Mouse (Mus musculus) erythroblast, embryonic 14.5 days (primary cell): ENCODE results near the gene Akr1b8. TPM values are rescaled to one million over a fixed set of nuclear protein-coding genes. Genes with fewer than 3 reads are reported as not detected.

Experiments used
- H3K27me3 ChIP-seq: 2 replicates; pipeline ENCODE4 v1.6.1; 2012; ENCODE audit warnings: inconsistent platforms; ENCODE audit not compliant: control insufficient read depth
- H3K36me3 ChIP-seq: 2 replicates; pipeline ENCODE4 v1.6.1; 2012; ENCODE audit warnings: mild to moderate bottlenecking, inconsistent platforms; ENCODE audit not compliant: control insufficient read depth
- H3K4me1 ChIP-seq: 2 replicates; pipeline ENCODE4 v1.6.1; 2012; ENCODE audit warnings: inconsistent platforms; ENCODE audit not compliant: control insufficient read depth
- H3K4me3 ChIP-seq: replicated peaks from 2 replicates; pipeline ENCODE3; 2012; ENCODE audit warnings: moderate library complexity, mild to moderate bottlenecking, inconsistent platforms
- H3K9me3 ChIP-seq: 2 replicates; pipeline ENCODE4 v1.6.1; 2012; ENCODE audit warnings: low read length, inconsistent platforms, mixed read lengths; ENCODE audit not compliant: control insufficient read depth
- GATA1 ChIP-seq: IDR thresholded peaks from 2 replicates; pipeline ENCODE4 v1.6.1; 2012; ENCODE audit warnings: low read length, inconsistent platforms, mixed read lengths
- TAL1 ChIP-seq: IDR thresholded peaks from 3 replicates; pipeline ENCODE4 v1.6.1; 2012; ENCODE audit warnings: low read length, inconsistent platforms, mixed read lengths
- polyA plus RNA-seq: library from polyadenylated mRNA; stranded (reverse); fragments of >175 nt; gene quantifications from 2 replicates; pipeline ENCODE4 v1.2.3, GENCODE M21; 2012

The Akr1b8 gene
- not detected in 2 replicates for polyA plus RNA-seq

DNA sequence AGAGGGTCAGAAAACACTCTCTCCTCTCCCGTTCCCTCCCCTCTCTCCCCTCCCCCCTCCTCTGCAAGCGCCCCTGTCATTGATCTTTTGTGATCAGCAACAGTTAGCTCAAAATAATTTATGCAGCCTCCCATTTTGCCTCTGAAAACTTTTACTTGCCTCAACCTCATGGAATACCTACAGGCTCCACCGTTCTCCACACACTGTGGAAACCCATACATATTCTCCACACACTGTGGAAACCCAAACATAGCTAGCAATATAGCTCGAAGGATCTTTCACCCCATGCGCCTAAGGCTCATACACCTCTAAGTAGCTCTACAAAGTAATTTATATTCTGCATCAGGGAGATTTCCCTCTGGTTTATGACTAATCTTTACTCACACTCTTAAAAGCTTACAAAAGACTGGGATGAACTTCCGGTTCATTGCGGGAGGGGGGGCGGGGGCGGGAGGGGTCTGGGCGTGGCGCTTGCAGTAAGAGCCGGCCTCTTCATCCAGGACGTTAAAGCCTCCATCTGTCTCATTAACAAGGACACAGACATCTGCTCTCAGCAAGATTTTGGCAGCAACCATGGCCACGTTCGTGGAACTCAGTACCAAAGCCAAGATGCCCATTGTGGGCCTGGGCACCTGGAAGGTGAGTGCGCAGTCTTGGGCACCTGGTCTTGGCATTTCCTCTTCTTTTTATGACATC is at the start of gene Akr1b8:
Akr1b8 (plus strand) TSS at position 462 of the 696 bp plus-strand sequence.
- H3K9me3 ChIP-seq: no peaks in the 10 kb centered on the region
- H3K36me3 ChIP-seq: no peaks in the 10 kb centered on the region
- H3K4me3 ChIP-seq: no peak within 1 kb of the TSS
- peaks cover 1% of the 10 kb centered on the region; the same call in 1 of the 2 replicates for H3K4me1 ChIP-seq
- no peak for TF ChIP-seq TAL1
- TF ChIP-seq GATA1: no peak
- peaks cover 3% of the 10 kb centered on the region; the same call in 1 of the 2 replicates for H3K27me3 ChIP-seq

DNA sequence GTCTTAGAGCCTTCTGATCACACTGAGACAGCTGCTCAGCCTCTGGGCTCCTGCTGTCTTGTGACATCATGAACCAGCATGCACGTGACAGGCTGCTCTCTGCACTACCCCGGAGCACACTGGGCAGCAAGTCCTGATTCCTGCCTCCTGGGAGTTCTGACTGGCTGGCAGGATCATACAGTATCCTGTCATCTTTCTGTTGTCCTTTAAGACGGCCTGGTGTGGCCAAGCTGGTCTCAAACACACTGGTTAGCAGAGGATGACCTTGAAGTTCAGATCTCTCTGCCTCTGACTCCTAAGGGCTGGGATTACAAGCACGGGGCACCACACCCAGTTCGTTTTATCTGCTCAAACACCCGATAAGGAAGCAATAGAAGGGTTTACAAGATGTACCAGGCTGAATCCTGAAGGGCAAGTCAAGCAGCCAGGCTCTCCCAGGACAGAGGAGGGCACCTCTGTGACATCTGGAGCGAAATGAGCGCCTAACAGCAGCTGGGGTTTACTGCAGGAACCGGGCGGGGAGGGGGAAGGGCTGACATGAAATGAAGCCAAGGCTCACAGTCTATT is 49.2 kb upstream of the Akr1b8 start:
- TF ChIP-seq GATA1 (no peak), TAL1 (no peak)
- Histone ChIP-seq H3K4me3 (no peak overlapping the region), H3K9me3 (no peaks in the 10 kb centered on the region; the same call in 1 of the 2 replicates), H3K4me1 (no peaks in the 10 kb centered on the region; the same call in 1 of the 2 replicates), H3K27me3 (no peaks in the 10 kb centered on the region), H3K36me3 (peaks cover 8% of the 10 kb centered on the region)

DNA sequence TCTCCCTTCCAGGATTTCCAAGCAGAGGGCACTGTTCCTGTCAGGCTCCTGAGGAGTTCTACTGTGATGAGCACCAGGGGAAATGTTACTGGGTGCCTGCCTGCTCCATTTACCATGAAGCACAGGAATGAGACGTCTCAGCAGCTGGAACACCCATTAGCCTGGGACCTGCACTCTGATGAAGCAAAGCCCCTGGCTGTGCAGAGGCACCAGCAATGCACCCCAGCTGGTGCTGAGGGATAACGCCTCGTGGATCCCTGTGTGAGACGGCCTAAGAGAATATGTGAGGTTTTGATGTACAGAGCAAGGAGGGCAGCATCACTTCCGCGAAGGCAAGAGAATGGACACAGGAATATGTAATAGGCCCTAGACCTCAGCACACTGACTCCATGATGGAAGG is 47.1 kb upstream of the Akr1b8 start:
- H3K4me1 ChIP-seq: no peaks in the 10 kb centered on the region; the same call in 1 of the 2 replicates
- peaks cover 10% of the 10 kb centered on the region for H3K36me3 ChIP-seq
- TF ChIP-seq GATA1 (no peak), TAL1 (no peak)
- H3K27me3 ChIP-seq: no peaks in the 10 kb centered on the region
- H3K9me3 ChIP-seq: no peaks in the 10 kb centered on the region
- no peak overlapping the region for H3K4me3 ChIP-seq

DNA sequence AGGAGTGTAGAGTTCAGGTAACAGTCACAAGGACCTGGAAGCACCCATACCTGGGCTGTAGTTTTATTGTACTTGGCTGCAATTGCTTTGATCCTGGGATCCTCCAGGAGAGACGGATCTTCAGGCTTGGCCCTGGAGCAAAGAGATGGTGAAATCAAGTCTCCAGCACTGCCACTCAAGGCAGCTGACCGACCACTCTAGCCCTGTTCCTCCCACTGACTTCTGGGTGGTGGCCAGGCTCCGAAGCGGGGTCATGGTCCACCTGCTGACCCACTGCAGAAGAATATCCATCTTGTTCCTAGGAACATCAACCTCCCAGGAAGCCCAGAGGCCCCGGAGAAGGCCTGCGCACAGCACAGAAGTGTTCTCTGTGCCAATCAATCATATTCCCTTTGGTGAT is 44.4 kb upstream of the Akr1b8 start:
- H3K9me3 ChIP-seq: no peaks in the 10 kb centered on the region
- H3K36me3 ChIP-seq: peaks cover 10% of the 10 kb centered on the region
- H3K4me1 ChIP-seq: no peaks in the 10 kb centered on the region; the same call in 1 of the 2 replicates
- TF ChIP-seq GATA1 (no peak), TAL1 (no peak)
- no peak overlapping the region for H3K4me3 ChIP-seq
- H3K27me3 ChIP-seq: no peaks in the 10 kb centered on the region

DNA sequence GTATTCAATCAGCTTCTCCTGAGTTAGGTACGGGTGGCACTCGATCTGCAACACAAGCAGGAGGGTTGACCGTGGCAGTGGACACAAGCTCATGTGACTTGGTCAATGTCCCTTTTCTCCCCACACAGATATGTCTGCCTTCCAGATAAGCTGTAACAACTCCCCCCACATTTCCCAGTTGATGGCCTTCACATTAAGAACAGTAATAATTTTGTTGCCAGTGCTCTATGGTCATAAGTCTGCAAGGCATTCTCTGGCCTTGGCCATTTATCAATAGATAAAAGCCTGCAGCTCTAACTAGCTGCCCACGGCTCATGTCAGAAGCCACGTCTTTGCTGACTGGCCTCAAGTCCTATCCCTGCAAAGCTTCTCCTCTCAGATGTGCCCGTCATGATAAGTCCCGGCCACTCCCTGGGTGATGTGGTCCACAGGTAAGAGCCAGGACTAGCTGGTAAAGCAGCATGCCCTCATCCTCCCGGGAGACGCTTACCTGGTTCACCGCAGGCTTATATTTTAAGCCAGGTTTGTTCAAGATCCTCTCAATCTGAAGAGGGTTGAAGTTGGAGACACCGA is 43.8 kb upstream of the Akr1b8 start:
- TF ChIP-seq GATA1 (no peak), TAL1 (no peak)
- Histone ChIP-seq H3K4me3 (no peak overlapping the region), H3K27me3 (no peaks in the 10 kb centered on the region), H3K36me3 (peaks cover 10% of the 10 kb centered on the region), H3K4me1 (no peaks in the 10 kb centered on the region), H3K9me3 (no peaks in the 10 kb centered on the region)

DNA sequence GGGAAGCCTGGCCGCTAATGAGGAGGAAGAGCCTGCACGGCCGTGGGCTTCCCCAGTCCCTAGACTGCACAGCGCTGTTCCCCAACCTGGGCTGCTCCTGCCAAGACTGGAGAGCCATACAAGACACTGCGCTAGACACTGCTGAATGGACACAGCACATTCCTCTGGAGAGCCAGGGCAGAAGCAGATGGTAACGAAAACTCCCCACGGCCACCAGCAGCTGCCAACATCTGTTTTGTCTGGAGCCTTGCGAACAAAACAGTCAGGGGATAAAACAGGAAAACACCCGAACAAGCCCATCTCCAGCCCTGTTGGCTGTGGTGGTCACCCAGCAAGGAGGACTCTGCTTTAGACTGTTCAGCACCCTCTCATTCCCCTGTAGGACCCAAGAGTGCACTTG is 40.5 kb upstream of the Akr1b8 start:
- peaks cover 8% of the 10 kb centered on the region for H3K36me3 ChIP-seq
- H3K4me3 ChIP-seq: no peak overlapping the region
- TF ChIP-seq GATA1 (no peak), TAL1 (no peak)
- H3K9me3 ChIP-seq: no peaks in the 10 kb centered on the region
- peaks cover 19% of the 10 kb centered on the region for H3K4me1 ChIP-seq
- H3K27me3 ChIP-seq: no peaks in the 10 kb centered on the region

DNA sequence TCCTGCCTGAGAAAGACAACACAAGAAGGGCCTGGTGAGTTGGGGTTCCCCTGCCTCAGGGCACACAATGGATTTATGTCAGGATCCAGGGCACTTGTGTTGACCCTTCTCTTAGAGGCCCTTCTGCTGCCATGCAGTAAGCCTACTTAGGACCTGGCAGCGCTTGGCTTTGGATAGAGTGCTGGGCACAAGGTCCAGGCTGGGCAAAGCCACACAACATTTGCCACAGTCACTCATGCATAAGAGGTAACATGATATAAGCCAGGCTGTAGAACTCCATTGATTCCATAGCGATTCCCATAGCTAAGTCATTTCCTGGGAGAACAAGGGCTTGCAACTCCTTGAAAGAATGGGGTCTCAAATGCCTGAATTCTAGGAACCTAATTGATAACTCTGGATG is 40.0 kb upstream of the Akr1b8 start:
- Histone ChIP-seq H3K4me1 (peaks cover 19% of the 10 kb centered on the region), H3K36me3 (peaks cover 4% of the 10 kb centered on the region), H3K9me3 (no peaks in the 10 kb centered on the region), H3K27me3 (peaks cover 4% of the 10 kb centered on the region; the same call in 1 of the 2 replicates), H3K4me3 (no peak overlapping the region)
- TF ChIP-seq GATA1: no peak
- no peak for TF ChIP-seq TAL1

DNA sequence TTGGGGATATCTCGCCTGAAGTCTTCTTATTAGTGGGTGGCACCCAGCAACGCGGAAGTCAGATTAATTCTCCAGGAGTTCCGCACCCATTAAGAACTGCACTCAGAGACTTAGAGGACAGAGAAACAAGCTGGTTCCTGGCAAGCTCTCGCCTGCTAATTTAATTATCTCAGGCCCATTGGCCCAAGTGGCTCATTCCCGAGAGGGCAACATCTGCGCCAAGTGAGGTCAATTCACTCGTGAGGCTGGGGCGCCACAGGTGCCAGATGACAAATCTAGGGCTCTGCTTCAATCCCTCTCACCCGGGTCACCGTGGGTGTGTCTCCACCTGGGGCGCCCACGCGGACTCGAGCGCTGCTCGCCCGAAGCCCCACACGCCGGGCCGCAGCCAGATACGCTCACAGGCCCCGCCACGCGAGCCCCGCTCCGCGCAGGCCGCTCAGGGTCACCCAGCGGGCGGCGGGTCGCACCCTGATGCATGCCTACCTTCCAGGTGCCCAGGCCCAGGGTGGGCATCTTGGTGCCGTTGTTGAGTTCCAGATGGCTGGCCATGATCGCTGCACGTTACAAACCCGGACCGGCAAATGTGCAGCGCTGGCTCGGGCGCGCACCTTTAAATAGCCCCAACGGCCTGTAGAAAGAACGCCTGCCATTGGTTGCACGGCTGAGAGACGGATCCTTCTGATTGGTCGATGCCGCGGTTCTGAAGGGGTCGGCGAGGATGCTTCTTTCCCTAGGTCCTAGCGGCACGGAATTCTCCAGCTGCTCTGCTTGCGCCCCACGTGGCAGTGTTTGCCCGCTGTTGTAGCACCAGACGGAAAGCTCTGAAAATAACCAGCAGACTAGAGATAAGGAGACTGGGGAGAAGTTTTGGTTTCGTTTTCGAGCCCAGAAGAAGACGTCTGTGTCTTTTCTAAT is 36.8 kb upstream of the Akr1b8 start, which contains the start of gene Akr1b3:
Akr1b3 (minus strand) TSS at position 625 of the 918 bp plus-strand sequence.
- TF ChIP-seq GATA1 (peak; percentile 26; the same call in 1 of the 2 replicates), TAL1 (no peak)
- Histone ChIP-seq H3K27me3 (peaks cover 8% of the 10 kb centered on the region; the same call in 1 of the 2 replicates), H3K36me3 (no peaks in the 10 kb centered on the region), H3K4me1 (peaks cover 19% of the 10 kb centered on the region), H3K9me3 (no peaks in the 10 kb centered on the region; the same call in 1 of the 2 replicates), H3K4me3 (peak within 1 kb of the TSS; percentile 70)
